Mouse (Mus musculus) kidney, postnatal 10 days (tissue): ENCODE results near the gene Eps8.

Experiments
- DNase-seq: peaks from one replicate; pipeline ENCODE4 v3.0.0; 2021; ENCODE audit warnings: mixed read lengths

The Eps8 gene

DNA sequence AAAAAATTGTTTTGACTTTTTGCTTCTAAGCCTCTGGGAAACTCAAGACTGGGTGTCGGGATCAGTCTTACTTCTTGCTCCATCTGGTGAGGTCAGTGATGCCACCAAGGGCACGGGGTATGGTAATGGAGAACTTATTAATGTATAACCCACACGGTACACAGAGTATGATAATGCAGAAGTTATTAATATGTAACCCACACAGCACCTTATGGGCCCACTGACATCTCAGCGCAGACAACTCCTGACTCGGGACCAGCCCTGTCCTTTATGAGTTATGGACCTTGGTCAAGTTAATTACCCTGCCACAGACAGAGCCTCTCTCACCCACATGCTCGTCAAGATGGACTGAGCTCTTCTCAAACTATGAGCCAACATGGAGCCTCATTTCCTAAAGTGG lies 89.2 kb downstream of the Eps8 start:
- DNase-seq: no peak

DNA sequence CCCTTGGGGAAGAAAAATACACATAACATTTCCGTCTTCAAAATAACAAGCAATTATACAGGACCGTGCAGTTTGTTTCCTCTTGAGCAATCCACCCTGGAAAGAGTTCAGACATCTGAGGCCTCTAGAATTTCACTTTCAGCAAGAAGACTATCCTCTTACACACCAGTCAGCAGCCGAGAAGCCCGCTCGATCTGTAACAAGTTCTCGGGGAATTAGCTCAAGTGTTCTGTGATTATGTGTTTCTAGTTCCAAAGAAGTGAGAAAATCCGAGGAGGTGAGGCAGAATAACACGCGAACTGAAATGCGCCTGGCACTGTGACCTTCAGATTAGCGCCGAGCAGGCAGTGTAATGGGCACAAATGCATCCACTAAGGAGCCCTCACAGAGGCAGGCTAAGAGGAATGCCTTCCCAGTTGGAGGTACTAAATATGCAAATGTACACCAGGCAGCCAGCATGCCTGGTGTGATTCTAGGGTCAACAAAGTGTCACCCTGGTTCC lies 94.3 kb downstream of the Eps8 start:
- peak; percentile 20 for DNase-seq

DNA sequence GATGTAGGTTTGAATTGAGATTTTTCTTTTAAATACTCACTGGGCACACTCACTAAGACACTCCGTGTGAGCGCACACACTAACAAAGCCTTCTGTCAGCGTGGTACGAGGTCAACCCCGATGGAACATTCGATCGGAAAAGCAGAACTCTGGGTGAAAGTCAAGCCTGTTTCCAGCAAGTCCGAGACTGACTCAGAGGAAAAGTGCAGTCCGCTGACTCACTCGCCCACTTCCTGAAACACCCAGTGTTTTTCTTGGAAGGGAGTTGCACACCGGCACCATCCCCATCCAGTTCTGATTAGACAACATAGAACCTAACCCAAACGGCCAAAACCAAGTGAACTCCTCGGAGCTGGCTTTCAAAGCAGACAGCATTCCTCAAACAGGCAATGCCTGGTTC lies 95.8 kb downstream of the Eps8 start:
- peak; percentile 41 for DNase-seq

DNA sequence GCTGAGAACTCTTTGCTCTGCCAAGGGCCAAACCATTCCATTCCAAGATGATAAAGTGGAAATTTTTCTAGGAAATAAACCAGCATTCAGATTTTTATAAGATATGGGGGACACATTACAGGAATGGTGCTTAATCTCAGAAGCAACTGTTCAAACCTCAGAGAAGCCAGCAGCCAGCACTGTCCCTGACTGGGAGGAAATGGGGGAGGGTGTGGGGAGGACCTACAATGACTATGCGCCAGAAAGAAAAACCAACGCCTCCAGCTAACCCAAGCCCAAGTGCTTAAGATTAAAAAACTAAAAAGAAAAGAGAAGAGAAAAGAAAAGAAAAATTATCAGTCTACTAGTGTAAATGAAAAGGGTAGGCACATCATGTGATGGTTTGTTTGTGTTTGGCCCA lies 97.0 kb downstream of the Eps8 start:
- peak; percentile 34 for DNase-seq

DNA sequence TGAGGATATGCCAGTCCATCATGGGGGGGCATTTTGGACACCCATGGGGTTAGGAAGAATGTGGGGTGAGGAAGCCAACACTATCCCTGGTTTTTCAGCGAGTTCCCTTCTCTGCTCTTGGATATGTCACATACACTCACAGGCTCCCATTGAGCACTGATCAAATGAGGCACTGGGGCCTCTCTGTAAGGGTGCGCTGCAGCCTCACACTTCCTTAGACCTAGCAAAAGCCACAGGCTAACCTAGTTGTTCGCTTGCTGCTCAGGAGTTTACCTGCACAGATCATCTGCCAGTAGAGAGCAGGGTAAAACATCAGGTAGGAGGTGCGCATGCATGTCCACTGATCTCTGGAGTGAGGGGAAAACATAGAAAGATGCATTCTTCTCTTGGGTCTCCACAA lies 97.5 kb downstream of the Eps8 start:
- no peak for DNase-seq

DNA sequence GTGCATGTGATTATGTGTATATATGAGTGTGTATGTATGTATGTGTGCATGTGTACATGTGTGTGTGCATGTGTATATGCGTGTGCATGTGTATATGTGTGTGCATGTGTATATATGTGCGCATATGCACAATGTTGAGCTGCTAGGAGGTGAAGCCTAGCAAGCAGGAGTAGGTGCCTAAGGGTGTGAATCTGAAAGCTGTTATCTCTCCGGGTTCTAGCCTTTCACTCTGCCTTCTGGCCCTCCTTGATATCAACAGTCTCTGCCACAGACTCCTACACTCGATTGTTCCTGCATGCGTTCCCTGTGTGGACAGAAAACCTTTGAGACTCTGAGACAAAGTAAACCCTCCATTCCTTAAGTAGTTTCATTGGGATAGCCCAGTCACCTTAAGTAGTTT lies 98.0 kb downstream of the Eps8 start:
- DNase-seq: no peak

DNA sequence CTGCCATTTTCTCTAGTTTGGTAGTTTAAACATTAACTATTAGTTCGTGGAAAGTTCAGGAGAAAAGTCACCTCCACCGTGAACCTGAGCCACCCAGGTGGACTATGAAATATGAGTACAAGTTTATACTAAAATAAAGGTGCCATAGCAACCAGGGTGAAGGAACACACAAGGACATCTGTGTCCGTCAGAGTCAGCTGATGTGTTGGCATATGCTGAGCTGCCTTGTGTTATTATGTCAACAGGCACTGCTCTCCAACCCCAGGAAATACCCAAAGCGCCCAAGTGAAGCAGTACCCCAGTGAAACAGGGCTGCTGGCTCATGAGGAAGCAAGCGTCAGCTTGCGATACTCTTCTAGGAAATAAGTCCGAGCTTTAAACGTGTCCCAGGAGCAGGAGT lies 104.5 kb downstream of the Eps8 start:
- peak; percentile 38 for DNase-seq

DNA sequence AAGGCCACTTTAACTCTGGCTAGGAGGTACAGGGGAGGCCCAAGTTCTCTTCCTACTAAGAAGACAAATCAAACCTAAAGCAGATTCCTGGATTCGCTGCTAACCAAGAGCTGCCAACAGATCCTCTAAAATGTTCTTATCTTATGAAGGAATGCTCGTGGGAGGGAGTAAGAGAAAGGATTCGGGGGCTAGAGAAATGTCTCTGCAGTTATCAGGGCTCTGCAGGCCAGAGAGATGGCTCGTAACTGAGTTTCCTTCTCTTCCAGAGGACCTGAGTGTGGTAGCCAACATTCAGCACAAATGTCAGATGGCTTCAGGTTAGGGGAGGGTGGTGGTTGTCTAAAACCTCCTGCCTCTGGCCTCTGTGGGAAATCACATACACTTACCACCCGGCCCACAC lies 106.1 kb downstream of the Eps8 start:
- no peak for DNase-seq

DNA sequence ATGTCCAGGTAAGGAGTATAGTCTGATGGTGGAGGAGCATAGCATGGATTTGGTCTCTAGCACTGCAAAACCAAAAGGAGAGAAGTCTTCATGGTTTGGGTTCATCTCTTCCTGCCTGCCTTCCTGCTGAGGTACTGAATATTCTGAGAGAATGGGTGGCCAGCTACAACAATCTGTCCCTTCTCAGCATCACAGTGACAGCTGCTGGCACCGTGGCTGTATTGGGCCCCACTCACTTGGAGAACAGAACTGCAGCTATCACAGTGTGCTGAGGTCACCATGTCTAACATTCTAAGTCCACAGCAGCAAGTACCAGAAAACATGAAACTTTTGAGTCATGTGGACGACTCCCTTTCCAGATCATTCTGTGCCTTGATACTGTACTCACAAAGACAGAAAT lies 107.1 kb downstream of the Eps8 start:
- DNase-seq: no peak

DNA sequence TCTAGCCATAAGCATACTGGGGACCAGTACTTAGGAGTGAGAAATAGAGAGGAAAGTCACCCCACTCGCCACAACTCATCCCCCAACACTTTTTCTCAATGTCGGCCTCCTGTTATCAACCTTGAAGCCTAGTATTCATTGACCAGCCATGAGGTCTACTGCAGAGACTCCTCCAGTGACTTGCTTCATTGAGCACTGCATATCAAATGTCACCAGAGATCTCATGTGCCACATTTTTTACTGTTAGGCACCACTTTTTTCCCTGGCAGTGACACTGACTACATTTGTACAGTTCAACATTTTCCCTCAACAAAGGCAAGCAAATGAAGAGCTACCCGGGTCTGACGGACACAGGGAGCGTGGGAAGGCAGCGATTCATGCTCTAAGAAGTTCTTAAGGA lies 108.6 kb downstream of the Eps8 start:
- DNase-seq: no peak

DNA sequence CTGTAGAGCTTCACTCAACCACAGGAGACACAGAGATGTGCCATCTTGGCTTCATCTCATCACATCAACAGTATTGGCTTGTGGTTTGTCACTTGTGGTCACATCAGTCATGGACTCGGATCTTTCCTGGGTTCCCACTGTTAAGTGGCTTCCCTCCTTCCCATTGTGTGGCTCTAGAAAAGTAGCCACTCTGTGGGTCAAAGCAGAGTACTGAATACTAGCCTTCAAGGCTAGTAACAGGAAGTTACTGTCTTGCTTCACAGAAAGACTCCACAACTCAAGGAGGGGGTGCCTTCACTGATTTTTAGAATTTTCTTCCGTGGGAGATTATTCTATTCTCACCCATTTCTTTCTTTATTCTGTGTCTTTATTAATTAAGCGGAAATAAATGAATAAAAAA lies 109.3 kb downstream of the Eps8 start:
- no peak for DNase-seq

DNA sequence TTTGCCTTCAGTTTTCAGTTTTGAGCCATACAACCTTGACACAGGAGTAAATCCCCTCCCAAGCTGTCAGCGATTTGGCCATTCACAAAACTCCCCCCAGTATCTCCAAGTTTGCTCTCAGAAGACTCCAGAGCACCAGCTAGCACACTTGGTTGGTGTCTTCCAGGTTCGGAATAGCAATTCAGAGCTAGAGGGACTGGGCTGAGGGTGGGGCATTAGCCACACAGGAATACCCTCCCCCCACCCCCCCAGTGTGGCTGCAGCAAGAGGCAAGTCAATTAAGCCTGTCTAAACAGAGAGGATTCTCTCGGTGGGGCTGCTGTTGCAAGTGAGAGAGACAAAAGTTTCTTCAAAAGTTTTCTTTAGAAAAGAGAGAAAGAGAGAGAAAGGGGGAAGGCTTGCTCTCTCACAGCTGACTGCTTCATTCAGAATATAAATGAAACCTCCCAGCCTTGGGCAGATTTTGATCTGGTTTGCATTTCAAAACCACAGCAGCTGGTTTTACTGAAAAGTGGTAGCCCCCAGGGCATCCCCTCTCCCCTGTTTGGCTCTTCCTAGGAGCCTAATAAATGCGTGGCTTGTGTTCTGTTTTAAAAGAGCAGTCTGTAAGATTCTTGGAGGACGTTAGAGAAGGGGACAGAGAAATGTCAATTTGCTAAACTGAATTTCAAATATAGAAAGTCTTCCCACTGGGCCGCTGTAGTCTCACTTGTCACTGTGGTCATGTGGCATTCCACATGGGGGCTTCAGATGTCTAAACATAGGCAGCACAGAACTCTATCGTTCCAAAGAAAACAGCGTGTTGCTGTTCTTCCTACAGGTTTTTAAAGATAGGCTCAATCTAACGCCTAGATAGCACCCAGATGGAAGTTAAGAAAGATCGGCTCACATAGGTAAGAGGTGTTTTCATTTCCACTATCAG lies 112.2 kb downstream of the Eps8 start:
- no peak for DNase-seq

DNA sequence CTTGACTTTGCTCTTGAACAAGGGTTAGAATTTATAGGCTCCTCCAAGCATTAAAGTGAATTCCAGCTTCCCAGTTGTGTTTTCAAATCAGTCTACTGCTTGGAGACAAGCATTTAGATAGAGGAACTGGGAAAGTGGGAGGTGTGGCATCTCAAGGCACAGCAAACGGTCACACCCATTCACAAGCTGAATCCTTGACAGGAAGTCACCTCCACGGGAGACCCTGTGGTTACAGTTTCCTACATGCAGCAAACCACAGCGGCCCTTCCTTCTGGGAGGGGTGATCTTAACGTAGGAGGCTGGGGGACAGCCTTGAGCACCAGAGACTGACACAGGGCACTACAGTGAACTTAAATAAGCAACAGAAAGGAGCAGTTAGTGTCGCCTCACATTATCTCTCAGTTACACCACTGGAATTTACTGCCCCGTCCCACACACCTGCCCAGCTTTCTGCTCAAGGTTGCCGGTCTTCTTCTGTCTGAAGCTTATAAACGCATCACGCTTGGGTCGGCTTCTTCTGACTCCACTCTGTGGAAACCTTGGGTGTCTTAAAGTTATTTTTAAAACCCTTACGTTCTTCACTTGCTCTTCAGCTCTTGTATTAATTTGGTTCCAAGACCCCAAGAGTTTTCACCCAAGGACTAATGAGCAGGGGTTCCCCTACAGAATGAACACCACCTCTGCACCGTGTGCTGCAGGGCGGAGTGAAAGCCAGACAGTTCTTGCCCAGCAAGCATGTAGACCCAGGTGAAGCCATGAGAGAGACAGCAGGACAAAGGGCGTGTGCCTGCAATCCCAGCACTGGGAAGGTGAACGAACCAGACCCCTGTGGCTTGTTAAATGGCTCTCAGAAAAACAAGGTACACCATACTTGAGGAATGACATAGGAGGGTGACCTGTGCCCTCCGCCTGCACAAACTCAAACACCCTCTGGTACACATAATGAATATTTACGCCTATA lies 113.2 kb downstream of the Eps8 start:
- no peak for DNase-seq

DNA sequence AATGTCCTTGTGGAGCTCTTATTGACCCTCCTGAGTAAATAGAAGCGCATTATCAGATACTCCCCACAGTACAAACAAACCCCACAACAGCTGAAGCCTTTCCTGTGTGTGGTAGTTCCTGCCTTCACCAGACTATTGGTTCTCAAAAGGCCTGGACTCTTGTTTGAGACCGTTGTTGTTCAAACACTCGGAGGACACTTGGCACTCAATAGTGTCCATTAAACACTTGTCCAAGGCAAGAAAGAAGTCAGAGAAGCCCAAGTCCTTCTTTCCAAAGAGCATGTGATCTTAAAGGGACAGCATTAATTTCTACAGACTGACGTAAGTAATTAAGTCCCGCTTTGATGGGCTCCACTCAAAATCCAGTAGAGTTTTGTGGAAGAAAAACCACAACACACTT lies 113.9 kb downstream of the Eps8 start:
- DNase-seq: no peak

DNA sequence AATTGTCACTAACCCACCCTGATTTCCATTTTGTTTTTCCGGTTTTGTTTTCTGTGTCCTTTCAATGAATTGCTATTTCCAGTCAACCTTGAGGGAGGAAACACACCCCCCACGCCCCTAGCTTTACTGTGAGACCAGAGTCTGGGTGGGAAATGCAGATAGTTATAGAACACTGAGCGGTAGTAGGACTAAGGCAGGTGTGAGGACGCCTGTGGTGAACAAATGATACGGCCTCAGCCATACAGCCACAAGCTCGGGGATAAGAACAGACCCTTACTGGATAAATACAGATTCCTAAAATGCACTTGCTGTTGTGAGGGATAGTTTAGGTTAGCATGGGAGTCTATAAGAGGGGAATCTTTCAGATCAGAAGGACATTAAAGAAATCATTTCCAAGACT lies 114.3 kb downstream of the Eps8 start:
- DNase-seq: no peak

DNA sequence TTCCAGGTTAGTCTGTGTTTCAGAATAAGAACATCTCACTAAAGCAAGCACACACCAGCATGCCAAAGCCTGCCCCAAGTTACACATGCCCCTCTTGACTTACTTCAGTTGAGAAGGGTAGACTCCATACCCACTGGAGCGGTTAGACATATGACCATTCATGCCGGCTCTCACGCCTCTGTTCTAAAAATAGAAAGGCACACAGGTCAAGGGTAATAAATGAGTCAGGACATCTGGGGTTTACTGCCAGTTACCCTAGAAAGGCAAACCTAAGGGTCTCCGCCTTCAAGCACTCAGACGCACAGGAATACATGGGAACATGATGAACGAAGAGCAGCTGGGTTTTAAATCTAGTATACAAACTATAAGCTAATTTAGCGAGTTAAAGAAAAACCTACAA lies 115.5 kb downstream of the Eps8 start:
- no peak for DNase-seq

DNA sequence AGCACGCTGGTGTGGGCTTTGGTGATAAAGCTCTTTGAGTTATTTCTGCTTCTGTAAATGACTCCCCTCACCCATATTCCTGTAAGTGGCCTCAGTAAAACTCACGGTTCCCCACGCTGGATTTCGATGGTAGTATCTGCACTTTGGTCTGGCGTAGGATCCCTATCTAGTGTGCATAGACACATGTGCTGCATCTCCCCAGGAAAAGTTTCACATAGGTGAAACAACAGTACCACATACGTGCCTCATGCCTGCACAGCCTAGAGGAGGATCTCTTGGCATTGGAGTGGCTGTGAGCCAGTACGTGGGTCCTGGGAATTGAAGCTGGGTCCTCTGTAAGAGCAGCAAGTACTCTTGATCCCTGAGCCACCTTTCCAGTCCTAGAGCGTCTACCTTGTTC lies 121.9 kb downstream of the Eps8 start:
- DNase-seq: no peak

DNA sequence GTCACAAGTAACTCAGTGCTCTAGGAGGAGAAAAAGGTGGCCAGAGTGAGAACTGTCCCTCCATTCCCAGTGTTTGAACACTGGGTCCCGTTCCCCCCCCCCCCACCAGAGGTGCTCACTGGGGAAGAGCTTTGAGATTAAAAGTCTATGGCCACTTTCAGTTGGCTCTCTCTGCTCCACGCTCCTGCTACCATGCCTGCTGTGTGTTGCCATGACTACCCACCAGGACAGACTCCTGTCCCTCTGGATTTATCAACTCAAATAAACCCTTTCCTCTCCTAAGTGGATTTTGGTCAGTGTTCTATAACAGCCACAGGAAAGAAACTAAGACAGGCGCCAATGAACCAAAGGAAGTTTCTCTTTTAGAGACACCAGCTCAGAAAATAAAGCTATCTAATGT lies 128.9 kb downstream of the Eps8 start:
- DNase-seq: no peak

DNA sequence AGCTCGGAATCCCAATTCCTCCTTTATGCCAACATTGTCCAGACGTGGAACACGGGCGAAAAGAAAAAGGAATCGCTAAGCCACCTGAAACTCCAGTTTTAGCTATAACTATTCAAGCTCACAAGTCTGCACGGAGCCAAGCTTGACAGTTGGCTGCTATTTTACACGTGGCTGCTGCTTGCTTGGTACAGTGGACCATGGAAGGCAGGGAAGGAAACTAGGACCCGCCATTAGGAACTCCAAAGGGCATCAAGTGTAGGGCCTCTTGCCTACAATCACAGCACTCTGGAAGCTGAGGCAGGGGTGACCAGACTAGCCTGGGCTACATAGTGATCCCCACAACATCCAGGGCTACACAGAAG lies 134.4 kb downstream of the Eps8 start:
- DNase-seq: no peak

DNA sequence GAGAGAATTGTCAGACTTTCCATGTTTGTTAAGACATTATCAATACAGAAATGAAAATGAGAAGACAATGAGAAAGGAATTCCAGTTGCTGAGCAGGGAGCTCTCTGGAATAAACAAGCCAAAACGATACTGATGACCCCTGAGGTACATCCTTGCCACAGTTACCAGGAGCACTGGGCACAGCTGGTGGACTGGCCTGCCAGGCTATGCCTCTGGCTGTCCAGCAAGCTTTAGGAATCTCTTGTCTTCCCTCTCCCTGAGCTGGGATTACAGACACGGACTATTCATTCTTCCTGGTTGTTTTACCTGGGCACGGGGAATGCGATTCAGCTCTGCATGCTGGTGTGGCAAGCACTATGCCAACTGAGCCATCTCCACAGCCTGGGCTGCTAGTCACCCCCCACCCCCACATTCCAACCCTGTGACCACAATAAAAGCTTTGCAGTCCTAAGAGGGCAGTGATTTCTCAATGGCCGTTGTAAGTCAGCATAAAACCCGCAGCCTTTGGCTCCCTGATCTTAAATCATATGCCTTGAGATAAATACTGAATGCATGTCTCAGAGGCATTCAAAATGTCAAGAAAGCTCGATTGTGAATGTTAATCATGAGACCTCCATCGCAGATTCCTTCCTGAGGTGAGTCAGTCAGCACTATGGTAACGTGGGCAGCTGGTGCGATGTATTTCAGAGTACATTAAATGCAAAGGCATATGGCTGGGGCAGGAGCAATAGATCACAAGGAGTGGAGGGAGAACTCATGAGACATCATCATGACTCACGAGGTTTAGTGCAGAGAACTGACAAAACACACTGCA lies 134.9 kb downstream of the Eps8 start:
- no peak for DNase-seq

DNA sequence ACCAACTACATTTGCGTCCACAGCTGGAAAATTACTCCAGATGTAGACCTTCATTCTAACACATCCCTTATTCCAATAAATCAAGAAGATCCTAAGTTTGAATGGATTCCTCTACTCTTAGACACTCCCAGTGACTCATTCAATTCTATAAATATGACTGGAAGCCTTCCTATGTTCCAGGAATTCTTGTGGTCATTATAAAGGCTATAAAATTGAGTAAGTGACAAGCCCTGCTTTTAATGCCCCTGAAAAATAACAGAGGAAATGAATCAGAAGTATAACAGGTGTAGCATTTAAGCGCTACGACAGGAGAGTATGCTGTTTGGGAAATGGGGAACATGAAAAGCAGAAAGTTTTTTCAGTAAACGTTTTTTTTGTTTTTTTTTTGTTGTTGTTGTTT lies 139.8 kb downstream of the Eps8 start:
- no peak for DNase-seq

DNA sequence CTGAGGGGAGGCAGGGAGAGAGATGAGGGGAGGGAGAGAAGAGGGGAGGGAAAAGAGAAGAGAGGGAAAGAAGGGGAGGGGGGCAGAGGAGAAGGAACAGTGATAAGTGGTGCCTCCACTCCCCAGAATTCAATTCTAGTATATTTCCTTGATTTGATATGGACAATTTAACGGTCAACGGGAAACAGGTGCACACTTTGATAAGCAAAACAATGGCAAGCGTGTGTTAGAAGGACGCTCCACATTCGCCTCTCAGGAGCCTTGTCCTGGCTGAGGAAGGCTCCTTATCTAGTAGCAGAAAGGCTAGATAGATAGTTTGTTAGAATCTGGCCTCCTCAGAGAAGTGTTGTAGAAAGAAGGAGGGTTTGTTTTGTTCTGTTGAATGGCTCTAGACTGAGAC lies 141.9 kb downstream of the Eps8 start:
- no peak for DNase-seq
